Mouse (Mus musculus): Measurements from ENCODE around the gene Tagln2. TPM values are rescaled to one million over a fixed set of nuclear protein-coding genes. Genes with fewer than 3 reads are reported as not detected.
A peak's percentile ranks its signal among the peaks of the same experiment; 100 is the strongest.

Tagln2 gene
- total and polyA plus RNA-seq, 2 experiments from 2014 or later, result 203 to 235 TPM

DNA sequence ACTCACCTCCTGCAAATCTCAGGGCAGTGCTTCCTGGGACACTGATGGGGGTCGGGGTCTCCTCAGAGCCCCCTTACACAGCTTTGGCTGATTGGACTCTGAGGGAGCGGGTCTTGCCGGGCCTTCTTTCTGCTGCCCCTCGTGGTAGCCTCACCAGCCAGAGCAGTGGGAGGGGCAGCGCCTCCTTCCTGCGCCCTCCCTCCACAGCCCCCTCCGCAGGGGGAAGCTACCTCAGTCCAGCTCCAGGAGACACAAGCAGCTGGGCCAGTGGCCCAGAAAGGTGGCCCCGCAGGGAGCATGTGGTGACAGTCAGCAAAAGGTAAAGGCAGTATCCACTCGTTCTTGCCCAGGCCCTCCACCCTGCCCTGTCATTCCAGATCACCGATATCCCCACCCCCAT, 2.4 kb upstream of the Tagln2 start:
- no peak for DNase-seq (ENCODE audit: low spot score)
- Histone ChIP-seq H3K27me3 (ENCODE audit: control insufficient read depth, insufficient read depth, low read length) (no peaks in the 10 kb centered on the region), H3K9ac (replicated peaks; ENCODE audit: low read depth, low read length) (no peak overlapping the region), H3K36me3 (replicated peaks; ENCODE audit: control insufficient read depth, insufficient read depth, low read length) (no peaks in the 10 kb centered on the region), H3K4me2 (ENCODE audit: low read depth, low read length) (no peak overlapping the region), H3K4me3 (ENCODE audit: low read depth, low read length) (no peak overlapping the region), H3K27ac (ENCODE audit: low read depth) (no peak overlapping the region), H3K4me1 (ENCODE audit: control insufficient read depth, insufficient read depth) (peaks cover 15% of the 10 kb centered on the region), H3K9me3 (replicated peaks; ENCODE audit: control insufficient read depth, low read length) (no peaks in the 10 kb centered on the region)
- 70% methylated on average over 10 of the region's 10 CpGs for WGBS
- no peak for TF ChIP-seq CTCF (IDR thresholded peaks at IDR 0.05; ENCODE audit: low read depth)
- TF ChIP-seq EP300 (IDR thresholded peaks at IDR 0.05; ENCODE audit: low read depth), result no peak
- ATAC-seq (ENCODE audit: insufficient read depth, low read depth), result no peak

DNA sequence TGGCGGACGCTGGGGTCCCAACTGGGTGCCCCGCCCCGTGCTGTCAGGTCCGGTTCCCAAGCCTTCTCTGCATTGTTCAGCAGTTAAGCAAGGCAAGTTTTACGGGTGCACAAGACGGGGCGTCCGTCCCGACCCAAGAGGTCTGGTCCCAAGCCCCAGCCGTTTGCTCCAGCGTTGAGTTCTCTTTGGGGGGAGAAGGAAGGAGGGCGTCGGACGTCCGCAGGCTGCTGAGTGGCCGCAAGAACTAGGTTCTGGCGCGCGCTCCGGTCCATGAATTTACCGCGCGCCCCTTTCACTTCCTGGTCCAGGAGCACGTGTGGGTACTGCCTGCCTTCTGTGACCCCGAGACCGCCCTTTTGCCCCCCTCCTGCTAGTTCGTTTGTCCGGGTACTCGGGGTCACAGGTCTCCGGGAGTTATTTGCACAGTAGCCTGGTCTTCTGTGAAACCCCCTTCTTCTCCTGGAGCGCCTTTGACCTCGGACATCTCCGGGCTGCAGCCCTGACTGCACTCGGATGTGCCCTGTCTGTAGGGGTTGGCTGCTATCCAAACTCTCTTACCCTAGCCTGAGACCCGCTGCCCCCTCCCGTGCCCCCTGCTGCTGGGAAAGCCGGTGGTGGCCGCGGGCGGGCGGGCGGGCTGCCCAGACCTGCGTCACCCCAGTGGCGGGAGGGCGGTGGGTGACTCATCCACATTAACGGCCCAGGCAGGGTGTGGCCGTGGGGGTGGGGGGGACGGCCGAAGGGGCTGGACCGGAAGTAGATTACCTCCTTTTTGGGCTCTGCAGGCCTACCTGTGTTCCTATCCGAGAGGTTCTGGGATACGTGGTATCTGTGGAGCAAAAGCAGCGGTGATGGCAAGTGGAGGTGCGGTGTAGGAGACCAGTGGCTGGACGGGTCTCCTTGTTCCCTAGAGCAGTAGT, 864 bp downstream of the Tagln2 start:
- Histone ChIP-seq H3K9me3 (replicated peaks; ENCODE audit: control insufficient read depth, low read length) (no peaks in the 10 kb centered on the region), H3K9ac (replicated peaks; ENCODE audit: low read depth, low read length) (peak overlapping the region; percentile 81), H3K4me1 (ENCODE audit: control insufficient read depth, insufficient read depth) (peaks cover 23% of the 10 kb centered on the region), H3K4me2 (ENCODE audit: low read depth, low read length) (peak overlapping the region; percentile 63), H3K27me3 (ENCODE audit: control insufficient read depth, insufficient read depth, low read length) (no peaks in the 10 kb centered on the region), H3K4me3 (ENCODE audit: low read depth, low read length) (peak overlapping the region; percentile 65), H3K36me3 (replicated peaks; ENCODE audit: control insufficient read depth, insufficient read depth, low read length) (peaks cover 12% of the 10 kb centered on the region), H3K27ac (ENCODE audit: low read depth) (peak overlapping the region; percentile 92)
- 1% methylated on average over 56 of the region's 56 CpGs for WGBS
- peak; percentile 70 for ATAC-seq (ENCODE audit: insufficient read depth, low read depth)
- TF ChIP-seq EP300 (IDR thresholded peaks at IDR 0.05; ENCODE audit: low read depth), result no peak
- TF ChIP-seq CTCF (IDR thresholded peaks at IDR 0.05; ENCODE audit: low read depth), result no peak
- DNase-seq (ENCODE audit: low spot score), result peak; percentile 72

DNA sequence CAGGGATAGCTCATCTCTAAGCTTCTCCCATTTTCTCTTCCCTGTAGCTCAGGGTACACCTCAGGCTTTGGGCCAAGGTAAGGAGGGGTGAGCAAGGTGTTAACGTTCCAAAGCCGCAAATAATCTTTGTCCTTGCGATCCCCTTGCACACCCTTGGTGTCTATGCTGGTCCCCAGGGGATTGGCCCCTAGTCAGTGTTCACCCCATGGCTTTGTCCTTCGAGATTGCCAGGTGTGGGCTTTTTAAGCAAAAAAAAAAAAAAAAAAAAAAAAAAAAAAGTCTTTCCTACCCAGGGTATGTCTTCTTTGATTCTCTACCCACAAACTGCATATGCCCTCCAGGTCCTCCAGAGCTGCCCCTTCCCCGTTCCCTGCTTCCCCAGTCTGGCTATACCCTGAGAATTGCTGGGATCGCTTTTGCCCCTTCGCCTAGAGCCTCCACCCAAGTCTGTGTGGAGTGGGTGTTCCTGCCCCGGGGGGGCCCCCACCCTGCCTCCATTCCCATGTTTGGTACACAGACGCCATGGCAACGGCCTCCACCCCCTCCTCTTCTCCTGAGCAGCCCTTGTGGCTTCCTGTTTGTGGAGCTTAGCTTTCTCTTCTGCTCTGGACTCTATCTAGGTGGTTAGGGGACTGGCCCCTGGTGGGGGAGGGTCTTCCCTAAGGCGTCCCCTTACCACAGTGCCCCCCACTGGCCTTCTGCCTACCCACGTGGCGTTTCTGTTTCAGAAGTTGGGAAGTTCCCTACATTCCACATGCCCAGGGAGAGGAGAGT, 1.7 kb downstream of the Tagln2 start:
- H3K9ac ChIP-seq (replicated peaks; ENCODE audit: low read depth, low read length), result peak overlapping the region; percentile 81
- TF ChIP-seq CTCF (IDR thresholded peaks at IDR 0.05; ENCODE audit: low read depth) (no peak), EP300 (IDR thresholded peaks at IDR 0.05; ENCODE audit: low read depth) (peak; percentile 15; the same call in 1 of the 2 replicates)
- WGBS, result 27% methylated on average over 13 of the region's 13 CpGs
- no peaks in the 10 kb centered on the region for H3K27me3 ChIP-seq (ENCODE audit: control insufficient read depth, insufficient read depth, low read length)
- H3K36me3 ChIP-seq (replicated peaks; ENCODE audit: control insufficient read depth, insufficient read depth, low read length), result peaks cover 20% of the 10 kb centered on the region
- H3K9me3 ChIP-seq (replicated peaks; ENCODE audit: control insufficient read depth, low read length), result no peaks in the 10 kb centered on the region
- H3K27ac ChIP-seq (ENCODE audit: low read depth), result peak overlapping the region; percentile 92
- H3K4me1 ChIP-seq (ENCODE audit: control insufficient read depth, insufficient read depth), result peaks cover 23% of the 10 kb centered on the region
- peak; percentile 71 for DNase-seq (ENCODE audit: low spot score)
- peak; percentile 31 for ATAC-seq (ENCODE audit: insufficient read depth, low read depth)
- peak overlapping the region; percentile 65 for H3K4me3 ChIP-seq (ENCODE audit: low read depth, low read length)
- peak overlapping the region; percentile 63 for H3K4me2 ChIP-seq (ENCODE audit: low read depth, low read length)

- peaks cover 24% of the 10 kb centered on the region for H3K4me1 ChIP-seq (ENCODE audit: control insufficient read depth, insufficient read depth)
- H3K4me3 ChIP-seq (ENCODE audit: low read depth, low read length), result peak overlapping the region; percentile 65
- 39% methylated on average over 13 of the region's 13 CpGs for WGBS
- peak overlapping the region; percentile 92 for H3K27ac ChIP-seq (ENCODE audit: low read depth)
- H3K4me2 ChIP-seq (ENCODE audit: low read depth, low read length), result peak overlapping the region; percentile 63
- no peaks in the 10 kb centered on the region for H3K9me3 ChIP-seq (replicated peaks; ENCODE audit: control insufficient read depth, low read length)
- peaks cover 29% of the 10 kb centered on the region for H3K36me3 ChIP-seq (replicated peaks; ENCODE audit: control insufficient read depth, insufficient read depth, low read length)
- ATAC-seq (ENCODE audit: insufficient read depth, low read depth), result no peak
- H3K27me3 ChIP-seq (ENCODE audit: control insufficient read depth, insufficient read depth, low read length), result no peaks in the 10 kb centered on the region
- peak; percentile 41 for DNase-seq (ENCODE audit: low spot score)
- TF ChIP-seq CTCF (IDR thresholded peaks at IDR 0.05; ENCODE audit: low read depth), result no peak
- no peak for TF ChIP-seq EP300 (IDR thresholded peaks at IDR 0.05; ENCODE audit: low read depth)
- peak overlapping the region; percentile 81 for H3K9ac ChIP-seq (replicated peaks; ENCODE audit: low read depth, low read length)
These were observed 2.6 kb downstream of the Tagln2 start for GRCm38 (mm10) chr1:172502145-172503110.

Measured in heart, postnatal 0 days (tissue).